Comparison of ENCODE assay signal across 8 mouse cellular contexts in the genomic region with DNA sequence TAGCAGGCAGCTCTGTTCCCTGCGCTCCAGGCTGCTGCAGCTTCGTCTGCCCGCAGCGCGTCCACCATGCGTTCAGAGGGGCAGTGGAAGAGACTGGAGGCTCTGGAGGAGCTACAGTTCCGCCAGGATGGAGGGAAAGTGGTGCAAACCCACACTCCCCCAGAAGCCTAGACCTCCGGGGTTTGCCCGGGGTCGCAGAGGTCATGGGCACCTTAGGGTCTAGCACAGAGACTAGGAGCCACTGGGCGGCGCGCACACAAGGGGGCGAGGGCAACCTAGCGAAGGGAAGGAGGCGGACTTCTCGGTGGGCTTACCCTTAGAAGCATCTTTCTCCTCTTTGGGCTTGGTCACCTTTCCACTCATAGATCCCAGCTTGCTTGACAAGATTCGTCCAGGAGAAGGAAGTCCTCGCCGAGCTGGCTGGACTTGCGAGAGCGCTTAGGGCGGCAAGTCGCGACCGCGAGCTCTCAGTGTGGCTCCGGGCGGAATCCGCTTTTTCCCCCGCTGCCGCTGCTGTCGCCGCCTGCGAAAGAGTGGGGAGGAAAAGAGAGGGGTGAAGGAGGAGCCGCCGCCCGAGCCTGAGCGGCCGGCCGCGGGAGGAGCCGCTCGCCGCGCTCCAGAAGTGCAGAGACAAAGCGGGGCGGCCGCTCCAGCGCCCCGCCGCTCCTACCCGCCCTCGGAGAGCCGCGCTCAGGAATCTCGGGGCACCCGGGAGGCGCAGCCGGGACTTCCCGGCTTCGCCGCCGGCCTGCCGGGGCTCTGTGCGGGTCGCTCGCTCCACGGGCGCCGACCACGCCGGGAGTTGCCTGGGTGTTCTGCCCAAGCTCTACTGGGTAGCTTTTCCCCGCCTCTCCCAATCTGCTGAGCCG. TPM values are rescaled to one million over a fixed set of nuclear protein-coding genes. Genes with fewer than 3 reads are reported as not detected.
DNase-seq lines count a peak whose midpoint lies in the region; ATAC-seq lines count a peak whose summit lies in the region.

No protein-coding gene starts in this region.

- peak overlapping the region; percentile 71 for H3K4me2 ChIP-seq in heart, embryonic 11.5 days
- H3K4me2 ChIP-seq in lung, embryonic 16.5 days (ENCODE audit: low read depth, low read length): peak overlapping the region; percentile 75

- no peaks in the 10 kb centered on the region for H3K9me3 ChIP-seq in heart, embryonic 11.5 days (replicated peaks; ENCODE audit: control insufficient read depth, low read length)
- H3K9me3 ChIP-seq in lung, embryonic 16.5 days (ENCODE audit: control insufficient read depth, low read length): no peaks in the 10 kb centered on the region

- H3K4me1 ChIP-seq in heart, embryonic 11.5 days (ENCODE audit: control insufficient read depth, insufficient read depth, low read length): no peaks in the 10 kb centered on the region
- H3K4me1 ChIP-seq in lung, embryonic 16.5 days (replicated peaks; ENCODE audit: control insufficient read depth, insufficient read depth, low read length): no peaks in the 10 kb centered on the region

- peak overlapping the region; percentile 76 for H3K9ac ChIP-seq in heart, embryonic 11.5 days (ENCODE audit: low read depth, low read length)
- peak overlapping the region; percentile 50; the same call in 1 of the 2 replicates for H3K9ac ChIP-seq in lung, embryonic 16.5 days (ENCODE audit: low read length)

- peak; percentile 52 for ATAC-seq in common myeloid progenitor, adult 5-6 weeks (replicated peaks; ENCODE audit: low read depth, poor library complexity, severe bottlenecking)
- ATAC-seq in heart, embryonic 11.5 days (replicated peaks; ENCODE audit: insufficient number of reproducible peaks, low FRiP score, low TSS enrichment): peak; percentile 46; the same call in 1 of the 2 replicates
- ATAC-seq in lung, embryonic 16.5 days (ENCODE audit: low read depth): peak; percentile 79

- no peaks in the 10 kb centered on the region for H3K36me3 ChIP-seq in heart, embryonic 11.5 days (ENCODE audit: control insufficient read depth, insufficient read depth, low read length)
- no peaks in the 10 kb centered on the region for H3K36me3 ChIP-seq in lung, embryonic 16.5 days (ENCODE audit: control insufficient read depth, insufficient read depth, low read length)

- 18% methylated on average over 57 of the region's 75 CpGs for WGBS in heart, embryonic 11.5 days (ENCODE audit: insufficient replicate concordance)
- 14% methylated on average over 47 of the region's 75 CpGs for WGBS in lung, embryonic 16.5 days

- H3K27me3 ChIP-seq in heart, embryonic 11.5 days (ENCODE audit: control insufficient read depth, insufficient read depth, low read length): peaks cover 7% of the 10 kb centered on the region
- H3K27me3 ChIP-seq in lung, embryonic 16.5 days (ENCODE audit: control insufficient read depth, insufficient read depth, low read depth, low read length): peaks cover 9% of the 10 kb centered on the region

- peak overlapping the region; percentile 66 for H3K27ac ChIP-seq in heart, embryonic 11.5 days (ENCODE audit: low read depth, low read length)
- no peak overlapping the region for H3K27ac ChIP-seq in lung, embryonic 16.5 days (ENCODE audit: low read length)

- H3K4me3 ChIP-seq in heart, embryonic 11.5 days (ENCODE audit: low read depth, low read length): peak overlapping the region; percentile 50
- peak overlapping the region; percentile 53 for H3K4me3 ChIP-seq in lung, embryonic 16.5 days (ENCODE audit: low read length)

- DNase-seq in A20 (ENCODE audit: low read depth, low spot score): peak; percentile 73
- DNase-seq in Muller cell, postnatal 12 days (ENCODE audit: inconsistent ontology term): peak; percentile 66
- DNase-seq in kidney, postnatal 10 days: peak; percentile 18
- peak; percentile 33 for DNase-seq in ovary, postnatal 36 days (ENCODE audit: low spot score)
- DNase-seq in c-Kit-positive CD71-positive TER-119-positive erythroid progenitor cells, embryonic 14.5 days (ENCODE audit: low spot score): no peak

RNA-seq across cellular contexts. Expression of gene Fgf13, which starts 0.8 kb away (rescaled TPM):
- total RNA-seq in common myeloid progenitor, adult 5-6 weeks (2017): 0.53 and 4.1 TPM in 2 replicates
- 36.8 and 48.7 TPM in 2 replicates for polyA plus RNA-seq in heart, embryonic 11.5 days (2014; fragmentation: Nextera tagmentation; extraction: Ambion mirVana)
- 4.6 and 5.0 TPM in 2 replicates for polyA plus RNA-seq in lung, embryonic 16.5 days (2015; fragmentation: Nextera tagmentation; extraction: Ambion mirVana)
